Mouse (Mus musculus) intestine, postnatal 0 days (tissue): ENCODE data around the gene Maml1. TPM values are rescaled to one million over a fixed set of nuclear protein-coding genes. Genes with fewer than 3 reads are reported as not detected.

Experiments
- ATAC-seq: fragments of 200-750 bp; cut with Nextera tagmentation; 2 replicates; pipeline ENCODE4 v1.8.0; 2017; ENCODE audit warnings: mild to moderate bottlenecking, moderate TSS enrichment, moderate library complexity
- H3K27ac ChIP-seq: fragments of 300-500 bp; sonication (generic); 2 replicates; pipeline ENCODE4 v1.5.1; 2014; ENCODE audit warnings: mild to moderate bottlenecking, low read depth, low read length, moderate library complexity
- H3K27me3 ChIP-seq: fragments of 300-500 bp; sonication (generic); replicated peaks from 2 replicates; pipeline ENCODE4 v1.6.1; 2014; ENCODE audit warnings: low read length, mixed read lengths; ENCODE audit not compliant: control insufficient read depth, insufficient read depth
- H3K36me3 ChIP-seq: fragments of 300-500 bp; sonication (generic); 2 replicates; pipeline ENCODE4 v1.6.1; 2014; ENCODE audit warnings: mild to moderate bottlenecking, moderate library complexity; ENCODE audit not compliant: control insufficient read depth, insufficient read depth
- H3K4me1 ChIP-seq: fragments of 300-500 bp; sonication (generic); replicated peaks from 2 replicates; pipeline ENCODE4 v1.6.1; 2014; ENCODE audit warnings: antibody characterized with exemption, low read length, mixed read lengths; ENCODE audit not compliant: control insufficient read depth, insufficient read depth
- H3K4me2 ChIP-seq: fragments of 300-500 bp; sonication (generic); replicated peaks from 2 replicates; pipeline ENCODE4 v1.6.1; 2014; ENCODE audit warnings: low read depth, mild to moderate bottlenecking, moderate library complexity
- H3K4me3 ChIP-seq: fragments of 300-500 bp; sonication (generic); 2 replicates; pipeline ENCODE4 v1.5.1; 2014; ENCODE audit warnings: low read depth, low read length
- H3K9ac ChIP-seq: fragments of 300-500 bp; sonication (generic); 2 replicates; pipeline ENCODE4 v1.6.1; 2014; ENCODE audit warnings: mild to moderate bottlenecking, low read depth, low read length
- H3K9me3 ChIP-seq: fragments of 300-500 bp; sonication (generic); 2 replicates; pipeline ENCODE4 v1.6.1; 2016; ENCODE audit warnings: mixed run types; ENCODE audit not compliant: control insufficient read depth
- CTCF ChIP-seq: sonication (generic); IDR thresholded peaks from 2 replicates; pipeline ENCODE4 v1.5.1; 2016; ENCODE audit warnings: low read depth, mild to moderate bottlenecking, control low read depth, antibody characterized with exemption, moderate library complexity
- WGBS: fragments of 180-500 bp; shearing (Covaris S2); extraction: QIAGEN DNeasy Blood & Tissue Kit; methylation state at CpG from one replicate; pipeline ENCODE4 v1.1.7; 2014; 5-methylcytosine and 5-hydroxymethylcytosine counted together
- polyA plus RNA-seq: library from polyadenylated mRNA; unstranded; fragments of >200 nt; fragmentation: Nextera tagmentation; extraction: Ambion mirVana; gene quantifications from 2 replicates; pipeline ENCODE4 v1.2.1, GENCODE M21; 2015

Gene Maml1
- polyA plus RNA-seq, 1 experiment from 2014 or later = 2.5 TPM

- no peak overlapping the region for H3K4me2 ChIP-seq
- H3K9ac ChIP-seq = no peak overlapping the region
- no peaks in the 10 kb centered on the region for H3K9me3 ChIP-seq
- ATAC-seq = no peak
- no peak overlapping the region for H3K4me3 ChIP-seq
- peaks cover 12% of the 10 kb centered on the region for H3K36me3 ChIP-seq
- H3K27ac ChIP-seq = no peak overlapping the region
- WGBS = 47% methylated on average over 11 of the region's 11 CpGs
- H3K4me1 ChIP-seq = no peaks in the 10 kb centered on the region
- H3K27me3 ChIP-seq = no peaks in the 10 kb centered on the region
- TF ChIP-seq CTCF = no peak
These were observed 39.3 kb downstream of the Maml1 start for GRCm38 (mm10) chr11:50252684-50253265.

GRCm38 (mm10) chr11:50252166-50252565, 39.9 kb downstream of the Maml1 start:
- H3K9ac ChIP-seq = no peak overlapping the region
- ATAC-seq = no peak
- no peaks in the 10 kb centered on the region for H3K4me1 ChIP-seq
- WGBS = 57% methylated on average over 3 of the region's 3 CpGs
- no peaks in the 10 kb centered on the region for H3K9me3 ChIP-seq
- peaks cover 11% of the 10 kb centered on the region for H3K36me3 ChIP-seq
- TF ChIP-seq CTCF = no peak
- no peak overlapping the region for H3K4me3 ChIP-seq
- no peak overlapping the region for H3K4me2 ChIP-seq
- no peaks in the 10 kb centered on the region for H3K27me3 ChIP-seq
- no peak overlapping the region for H3K27ac ChIP-seq

- no peak overlapping the region for H3K4me2 ChIP-seq
- no peaks in the 10 kb centered on the region for H3K4me1 ChIP-seq
- H3K27ac ChIP-seq = no peak overlapping the region
- no peak overlapping the region for H3K9ac ChIP-seq
- no peak for ATAC-seq
- TF ChIP-seq CTCF = no peak
- no peaks in the 10 kb centered on the region for H3K27me3 ChIP-seq
- no peaks in the 10 kb centered on the region for H3K9me3 ChIP-seq
- 57% methylated on average over 7 of the region's 7 CpGs for whole genome bisulfite sequencing
- no peak overlapping the region for H3K4me3 ChIP-seq
- no peaks in the 10 kb centered on the region for H3K36me3 ChIP-seq
These were observed 43.5 kb downstream of the Maml1 start for GRCm38 (mm10) chr11:50248473-50249171.

GRCm38 (mm10) chr11:50245269-50245668, 46.8 kb downstream of the Maml1 start:
- Histone ChIP-seq H3K27me3 (no peaks in the 10 kb centered on the region), H3K9ac (no peak overlapping the region), H3K9me3 (no peaks in the 10 kb centered on the region), H3K36me3 (no peaks in the 10 kb centered on the region), H3K4me3 (no peak overlapping the region), H3K27ac (no peak overlapping the region), H3K4me2 (no peak overlapping the region), H3K4me1 (no peaks in the 10 kb centered on the region)
- WGBS = 82% methylated on average over 5 of the region's 5 CpGs
- TF ChIP-seq CTCF = no peak
- ATAC-seq = no peak

GRCm38 (mm10) chr11:50243926-50244325, 48.2 kb downstream of the Maml1 start:
- no peaks in the 10 kb centered on the region for H3K4me1 ChIP-seq
- no peak overlapping the region for H3K4me2 ChIP-seq
- H3K27ac ChIP-seq = no peak overlapping the region
- H3K9ac ChIP-seq = no peak overlapping the region
- 78% methylated on average over 6 of the region's 6 CpGs for WGBS
- H3K27me3 ChIP-seq = no peaks in the 10 kb centered on the region
- no peak for ATAC-seq
- TF ChIP-seq CTCF = no peak
- H3K4me3 ChIP-seq = no peak overlapping the region
- H3K9me3 ChIP-seq = no peaks in the 10 kb centered on the region
- no peaks in the 10 kb centered on the region for H3K36me3 ChIP-seq

- H3K27me3 ChIP-seq = no peaks in the 10 kb centered on the region
- H3K4me3 ChIP-seq = no peak overlapping the region
- H3K4me2 ChIP-seq = no peak overlapping the region
- TF ChIP-seq CTCF = no peak
- ATAC-seq = no peak
- H3K9me3 ChIP-seq = no peaks in the 10 kb centered on the region
- no peak overlapping the region for H3K27ac ChIP-seq
- no peak overlapping the region for H3K9ac ChIP-seq
- WGBS = 90% methylated on average over 7 of the region's 7 CpGs
- H3K4me1 ChIP-seq = no peaks in the 10 kb centered on the region
- peaks cover 2% of the 10 kb centered on the region; the same call in 1 of the 2 replicates for H3K36me3 ChIP-seq
These were observed 51.7 kb downstream of the Maml1 start for GRCm38 (mm10) chr11:50240235-50240911.
